Mouse (Mus musculus): ENCODE results near the gene Lexm.

Lexm gene

DNA sequence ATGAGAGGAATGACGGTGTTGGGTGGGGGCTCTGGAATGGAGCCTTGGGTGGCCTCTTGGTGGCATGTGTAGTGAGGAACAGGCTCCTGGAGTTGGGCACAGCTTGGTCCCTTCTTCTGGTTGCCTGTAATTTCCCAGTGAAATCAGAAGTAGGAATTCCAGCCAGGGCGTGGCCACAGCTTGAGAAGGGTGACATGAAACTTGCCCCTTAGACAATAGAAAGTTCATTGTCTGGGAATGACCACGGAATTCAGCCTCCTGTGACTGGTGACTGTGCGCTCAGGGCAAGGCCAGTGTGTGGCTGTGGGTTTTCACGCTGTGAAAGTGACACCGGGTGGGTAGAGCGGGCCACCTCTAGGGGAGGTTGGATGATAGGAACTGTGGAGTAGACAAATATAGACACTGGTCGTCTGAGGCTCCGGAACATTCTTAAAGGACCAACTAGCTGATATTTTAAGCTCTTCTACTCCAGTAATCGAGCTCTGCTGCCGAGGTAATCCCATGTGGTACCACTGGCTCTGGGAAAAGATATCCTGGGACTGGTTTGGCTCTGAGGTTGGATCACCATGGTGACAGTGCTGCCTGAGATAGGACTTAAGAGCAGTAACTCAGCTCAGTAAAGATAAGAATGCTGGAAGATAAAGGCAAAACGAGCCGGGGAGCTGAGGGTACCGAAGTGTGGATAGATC is 35.7 kb downstream of the Lexm start:
- DNase-seq: peak; percentile 94

DNA sequence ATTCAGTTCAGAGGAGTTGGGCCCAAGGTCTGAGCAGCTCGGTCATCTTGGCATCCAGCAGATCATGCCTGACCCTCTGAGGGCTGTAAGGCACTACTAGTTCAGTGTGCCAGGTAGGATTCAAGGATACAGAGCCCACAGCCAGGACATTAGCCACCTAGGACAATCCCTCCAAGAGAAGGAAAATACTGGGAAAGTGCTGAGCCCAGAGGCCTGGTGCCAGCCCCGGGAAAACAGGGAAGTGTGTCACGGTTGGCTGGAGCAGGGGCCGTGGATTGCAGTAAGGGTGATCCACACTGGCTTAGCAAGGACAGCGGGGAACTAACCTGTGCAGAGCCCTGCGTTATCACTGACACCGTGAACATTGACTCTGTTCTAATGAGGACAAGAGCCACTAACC is 39.5 kb downstream of the Lexm start:
- DNase-seq: no peak

DNA sequence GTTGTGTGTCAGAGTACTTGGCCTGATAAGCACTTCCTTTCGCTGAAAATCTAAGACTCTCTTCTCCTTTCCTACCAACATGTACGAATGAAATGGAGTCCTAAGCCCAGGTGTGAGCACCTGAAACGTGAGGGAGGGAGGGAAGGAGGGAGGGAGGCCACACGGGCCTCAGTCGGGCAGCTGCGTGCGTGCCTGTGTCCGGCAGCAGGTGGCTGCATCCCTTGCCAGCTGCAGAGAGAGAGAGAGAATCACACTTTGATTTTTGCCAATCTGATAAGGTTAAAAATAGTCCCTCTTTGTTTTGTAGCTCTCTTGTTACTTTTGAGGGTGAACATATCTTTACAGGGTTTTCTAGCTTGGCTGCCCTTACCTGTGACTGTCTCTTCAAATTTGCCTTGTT is 42.0 kb downstream of the Lexm start:
- DNase-seq: no peak

DNA sequence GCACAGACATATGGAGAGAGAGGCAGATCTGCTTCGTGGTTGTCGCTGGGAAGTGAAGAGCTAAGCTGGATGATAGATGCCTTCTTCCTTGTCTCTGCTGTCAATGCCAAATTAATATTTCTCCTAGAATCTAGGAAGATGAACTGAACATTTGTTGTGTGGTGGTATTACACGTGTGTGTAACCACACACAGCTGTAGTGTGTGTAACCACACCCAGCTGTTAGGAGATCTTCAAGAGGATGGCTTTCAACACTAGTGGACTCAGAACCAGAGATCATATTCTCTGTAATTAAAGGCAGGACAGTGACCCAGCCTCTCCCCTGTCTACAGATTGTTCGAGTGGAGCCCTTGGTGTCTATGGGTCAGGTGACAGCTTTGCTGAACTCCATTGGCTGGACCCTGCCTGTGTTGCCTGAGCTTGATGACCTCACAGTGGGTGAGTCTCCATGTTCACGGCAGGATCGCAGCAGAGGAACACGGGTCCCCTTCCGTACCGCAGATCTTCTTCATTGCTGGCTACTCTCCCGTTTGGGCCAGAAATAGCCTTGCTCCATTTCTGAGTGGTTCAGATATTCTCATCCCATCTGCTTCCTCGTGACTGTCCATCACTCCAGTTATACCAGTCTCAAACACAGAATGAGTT is 45.8 kb downstream of the Lexm start:
- no peak for DNase-seq

DNA sequence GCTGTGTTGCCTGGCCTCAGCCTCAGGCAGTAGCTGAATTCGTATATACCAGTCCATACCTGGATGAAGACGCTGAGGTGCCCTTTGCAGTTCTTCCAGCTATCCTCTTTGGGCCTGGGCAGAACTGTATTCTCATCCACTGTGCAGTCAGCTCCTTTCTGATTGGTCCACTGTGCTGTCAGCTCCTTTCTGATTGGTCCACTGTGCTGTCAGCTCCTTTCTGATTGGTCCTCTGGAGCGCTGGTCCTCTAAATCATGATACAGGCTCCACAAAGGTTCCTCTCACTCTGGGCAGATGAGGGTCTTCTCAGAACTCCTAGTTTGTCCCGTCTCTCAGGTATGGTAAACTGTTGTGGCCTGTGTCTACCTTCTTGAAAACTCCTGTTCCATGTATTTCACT is 47.4 kb downstream of the Lexm start:
- DNase-seq: peak; percentile 76

DNA sequence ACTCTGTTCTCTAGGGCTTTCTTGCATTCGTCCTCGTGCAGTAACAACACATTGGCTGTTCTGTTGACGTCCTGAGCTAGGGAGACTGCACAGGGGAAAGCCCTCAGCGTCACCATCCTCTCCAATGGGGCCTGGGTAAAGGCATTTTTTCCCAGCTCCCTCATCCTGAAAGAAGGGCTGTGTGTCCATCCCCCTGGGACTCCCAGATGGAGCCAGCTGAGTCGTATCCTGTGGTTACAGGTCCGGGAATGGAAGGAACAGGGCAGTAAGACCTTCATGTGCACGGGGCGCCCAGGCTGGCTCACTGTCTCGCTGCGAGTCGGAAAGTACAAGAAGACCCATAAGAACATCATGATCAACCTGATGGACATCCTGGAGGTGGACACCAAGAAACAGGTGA is 52.9 kb downstream of the Lexm start:
- no peak for DNase-seq

DNA sequence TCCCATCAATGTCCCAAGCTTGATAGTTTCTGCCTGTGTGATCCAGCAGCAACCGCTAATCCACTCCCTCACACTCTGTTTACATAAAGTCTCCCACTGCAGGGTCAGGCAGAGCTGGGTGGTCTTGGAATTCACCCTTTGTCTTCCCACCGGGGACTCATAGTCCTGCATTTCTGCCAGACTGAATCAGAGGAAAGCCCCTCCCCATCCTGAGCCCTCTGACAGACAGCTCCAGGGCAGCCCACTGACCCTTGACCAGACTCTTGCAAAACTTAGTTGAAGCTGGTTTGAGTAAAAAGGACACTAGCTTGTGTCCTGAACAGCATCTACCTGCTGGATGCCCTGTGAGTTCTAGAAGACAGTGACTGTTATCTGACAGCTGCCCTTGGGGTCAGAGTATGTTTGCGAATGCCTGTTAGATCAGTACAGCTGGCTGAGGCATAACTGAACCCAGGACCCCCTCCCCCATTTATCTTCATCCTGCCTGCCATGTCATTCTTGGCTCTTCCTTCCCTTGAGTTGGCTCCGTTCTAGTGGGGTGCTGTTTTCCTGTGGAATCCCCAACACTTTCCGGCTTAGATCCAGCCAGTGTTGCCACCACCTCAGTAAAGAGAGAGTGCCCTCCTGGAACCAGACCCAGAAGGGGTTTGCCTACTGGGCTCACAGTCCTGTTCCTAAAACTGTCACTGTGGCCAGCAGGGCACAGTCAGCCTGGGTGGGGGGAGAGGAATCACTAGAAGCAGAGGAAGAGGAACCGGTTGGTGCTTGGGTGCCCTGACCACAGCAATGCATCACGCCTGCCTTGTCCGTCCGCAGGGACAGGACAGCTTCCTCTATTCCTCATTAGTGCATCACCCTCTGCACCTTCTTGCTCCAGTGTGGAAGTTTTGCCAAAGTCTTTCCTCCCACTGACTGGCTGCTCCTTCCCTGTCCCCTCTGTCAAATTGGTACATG is 53.9 kb downstream of the Lexm start:
- no peak for DNase-seq

DNA sequence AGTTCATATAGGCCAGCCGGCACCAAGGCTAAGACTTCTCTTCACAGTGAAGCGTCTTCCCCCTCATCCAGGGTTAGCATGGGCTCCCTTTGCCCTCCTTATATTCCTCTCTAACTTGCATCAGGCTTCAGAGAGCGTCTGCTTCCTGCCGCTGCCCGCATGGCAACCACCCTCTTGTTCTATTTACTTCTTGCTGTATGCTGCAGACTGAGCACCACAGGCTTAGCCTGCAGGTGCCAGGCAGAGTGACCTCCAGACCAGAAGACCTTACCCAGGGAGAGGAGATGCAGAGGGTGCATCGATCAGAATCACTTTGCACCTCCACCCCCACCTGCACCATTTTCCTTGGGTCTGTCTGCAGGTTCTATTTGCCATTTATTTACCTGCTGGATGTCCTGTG is 55.0 kb downstream of the Lexm start:
- no peak for DNase-seq

DNA sequence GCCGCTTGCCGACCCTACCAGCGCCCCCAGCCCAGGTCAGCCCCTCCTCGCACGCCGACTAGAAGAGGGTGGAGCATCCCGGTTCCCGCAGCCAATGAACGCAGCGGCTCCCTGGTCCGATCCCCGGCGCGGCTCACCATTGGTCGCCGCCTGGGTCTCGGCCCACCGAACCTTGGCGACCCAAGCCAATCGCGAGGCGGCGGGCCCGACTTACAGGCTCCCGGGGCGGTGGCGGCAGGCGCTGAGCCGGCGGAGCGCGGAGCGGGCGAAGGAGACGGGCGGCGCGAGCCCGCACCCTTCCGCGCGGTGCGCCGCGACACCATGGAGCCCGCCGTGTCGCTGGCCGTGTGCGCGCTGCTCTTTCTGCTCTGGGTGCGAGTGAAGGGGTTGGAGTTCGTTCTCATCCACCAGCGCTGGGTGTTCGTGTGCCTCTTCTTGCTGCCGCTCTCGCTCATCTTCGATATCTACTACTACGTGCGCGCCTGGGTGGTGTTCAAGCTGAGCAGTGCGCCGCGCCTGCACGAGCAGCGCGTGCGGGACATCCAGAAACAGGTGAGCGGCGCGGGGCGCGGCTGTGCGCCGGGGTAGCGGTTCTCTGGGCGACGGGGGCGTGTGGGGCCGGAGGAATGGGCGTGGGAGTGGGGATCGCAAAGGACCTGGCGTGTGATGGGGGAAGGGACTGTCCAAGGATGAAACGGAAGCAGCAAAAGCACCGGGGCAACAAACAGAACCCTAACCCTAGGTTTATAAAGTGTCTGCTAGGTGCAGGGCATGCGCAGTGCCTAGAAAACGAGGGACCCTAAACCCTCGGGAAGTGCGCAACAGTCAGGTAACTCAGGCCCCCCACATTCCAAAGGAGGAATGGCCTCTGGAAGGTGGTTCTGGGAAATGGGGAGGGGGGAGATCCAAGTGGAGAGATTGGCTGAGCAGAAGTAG is 55.9 kb downstream of the Lexm start, which contains the start of gene Dhcr24:
Gene Dhcr24 (plus strand): TSS at position 193 of the 936 bp plus-strand sequence.
- DNase-seq: peak; percentile 99

DNA sequence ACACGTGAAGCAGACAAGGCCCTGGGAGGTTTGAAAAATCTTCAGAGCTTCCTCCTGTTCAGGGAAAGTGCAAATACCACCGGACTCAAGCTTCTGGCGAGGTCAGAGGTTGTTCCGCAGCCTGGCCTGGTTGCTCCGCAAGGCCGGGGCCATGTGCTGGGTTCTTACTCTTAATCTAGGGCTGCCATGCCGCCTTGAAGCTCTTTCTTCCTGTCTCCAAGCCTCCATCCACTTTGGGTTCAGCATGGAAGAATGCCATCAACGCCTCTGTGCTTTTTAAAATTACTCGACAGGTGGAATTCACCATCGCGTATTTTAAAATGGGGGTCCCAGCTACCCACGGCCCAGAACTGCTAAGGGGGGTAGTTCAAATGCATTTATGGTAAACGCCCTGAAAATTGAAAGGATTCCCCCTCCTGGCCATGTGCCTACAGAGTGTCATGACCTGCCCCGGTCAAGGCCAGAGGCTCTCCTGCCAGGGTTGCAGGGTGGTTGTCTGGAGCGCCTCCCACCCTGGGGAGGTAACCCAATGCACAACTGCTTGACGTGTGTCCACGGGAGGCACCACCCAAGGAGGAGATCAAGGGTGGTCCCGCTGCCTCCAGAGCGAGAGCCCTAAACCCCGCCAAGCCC is 56.7 kb downstream of the Lexm start:
- no peak for DNase-seq

DNA sequence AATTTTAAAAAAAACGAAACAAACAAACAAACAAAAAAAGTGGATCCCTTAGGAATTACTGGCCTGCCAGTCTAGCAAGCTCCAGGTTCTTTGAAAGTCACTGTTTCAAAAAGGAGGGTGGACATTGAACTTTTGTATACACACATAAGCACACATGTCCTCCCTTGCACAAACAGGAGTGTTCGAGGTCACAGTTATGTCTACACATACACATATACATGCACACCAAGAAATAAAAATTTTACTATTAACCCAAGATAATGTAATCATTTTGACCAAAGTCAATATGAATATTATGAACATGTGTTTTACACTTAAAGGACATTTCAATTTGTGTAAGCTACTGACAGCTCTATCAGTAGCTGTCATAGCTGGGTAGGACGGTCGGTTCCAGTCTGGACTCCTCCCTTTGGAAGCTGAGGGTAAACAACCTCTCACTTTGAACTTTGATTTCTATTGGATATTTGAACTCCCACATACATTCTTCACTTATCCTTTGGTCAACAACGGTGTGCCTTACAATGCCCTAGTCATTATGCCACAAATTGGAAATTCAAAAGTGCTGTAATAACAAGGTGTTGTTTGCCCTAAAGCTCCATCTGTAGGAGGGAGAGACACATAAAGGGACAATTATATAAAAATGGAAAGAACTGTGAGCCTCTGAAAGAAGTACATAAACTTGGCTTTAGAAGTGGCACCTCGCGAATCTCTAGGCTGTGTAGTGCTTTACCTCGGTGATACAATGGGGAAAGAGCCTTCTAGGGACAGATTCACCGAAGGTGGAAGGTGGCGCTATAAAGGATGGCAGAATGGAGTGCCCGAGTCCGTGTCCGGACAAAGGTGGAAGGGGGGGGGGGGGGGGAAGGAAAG is 57.5 kb downstream of the Lexm start:
- DNase-seq: no peak

DNA sequence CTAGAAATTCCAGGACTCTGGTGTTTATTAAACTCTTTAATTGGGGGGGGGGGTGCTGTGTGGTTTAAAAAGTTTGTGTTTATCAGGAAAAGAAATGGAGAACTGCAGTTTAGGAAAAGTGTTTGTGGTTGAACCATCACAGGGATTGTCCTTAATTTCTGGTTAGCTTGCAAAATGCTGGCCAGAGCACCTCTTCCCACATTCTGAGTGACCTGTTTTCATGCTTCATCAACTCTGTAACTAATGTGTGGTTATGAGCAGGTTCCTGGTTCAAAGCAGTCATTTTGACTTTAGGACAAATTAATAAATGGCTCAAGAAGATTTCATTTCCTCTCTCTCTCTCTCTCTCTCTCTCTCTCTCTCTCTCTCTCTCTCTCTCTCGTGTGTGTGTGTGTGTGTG is 59.1 kb downstream of the Lexm start:
- no peak for DNase-seq

DNA sequence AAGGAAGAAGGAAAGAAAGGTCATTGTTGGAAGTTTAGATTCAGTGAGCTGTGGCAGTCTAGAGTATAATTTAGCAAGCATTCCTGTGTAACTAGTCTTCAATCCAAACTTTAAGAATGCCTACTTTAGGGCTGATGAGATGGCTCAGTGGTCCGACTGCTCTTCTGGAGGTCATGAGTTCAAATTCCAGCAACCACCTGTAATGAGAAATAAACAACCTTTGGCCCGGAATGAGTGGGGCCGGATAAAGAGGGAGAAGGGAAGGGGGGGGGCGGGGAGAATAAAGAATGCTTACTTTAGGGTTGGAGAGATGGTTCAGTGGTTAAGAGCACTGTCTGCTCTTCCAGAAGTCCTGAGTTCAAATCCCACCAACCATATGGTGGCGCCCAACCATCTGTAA is 59.8 kb downstream of the Lexm start:
- DNase-seq: no peak

DNA sequence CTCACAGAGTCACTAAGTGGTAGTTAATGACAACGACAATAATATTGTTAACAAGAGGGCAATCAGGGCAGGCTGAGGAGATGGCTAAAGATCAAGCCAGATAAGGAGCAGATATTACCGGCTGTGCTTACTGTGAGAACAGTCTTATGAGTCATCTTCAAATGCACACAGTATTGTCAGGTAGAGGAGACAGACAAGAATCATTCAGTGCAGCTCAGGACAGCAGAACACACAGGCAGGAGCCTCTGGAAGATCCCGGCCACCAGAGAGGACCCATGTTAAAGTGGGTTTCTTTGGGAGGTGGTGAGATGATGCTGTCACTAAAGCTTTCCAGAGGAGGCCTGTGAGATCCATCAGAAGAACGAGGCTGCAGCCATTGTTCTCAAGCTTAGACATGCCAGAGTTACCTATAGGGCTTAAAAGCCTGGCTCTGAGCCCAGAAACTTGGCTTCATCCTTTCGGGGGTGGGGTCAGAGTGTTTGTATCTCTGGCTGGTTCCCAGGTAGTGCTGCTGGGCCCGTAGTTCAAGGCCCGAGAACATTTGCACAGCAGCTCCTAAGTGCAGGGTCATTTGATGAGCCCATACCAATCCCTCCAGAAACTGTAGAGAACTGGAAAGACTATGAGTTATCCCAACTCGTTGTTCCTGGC is 66.4 kb downstream of the Lexm start:
- DNase-seq: no peak

DNA sequence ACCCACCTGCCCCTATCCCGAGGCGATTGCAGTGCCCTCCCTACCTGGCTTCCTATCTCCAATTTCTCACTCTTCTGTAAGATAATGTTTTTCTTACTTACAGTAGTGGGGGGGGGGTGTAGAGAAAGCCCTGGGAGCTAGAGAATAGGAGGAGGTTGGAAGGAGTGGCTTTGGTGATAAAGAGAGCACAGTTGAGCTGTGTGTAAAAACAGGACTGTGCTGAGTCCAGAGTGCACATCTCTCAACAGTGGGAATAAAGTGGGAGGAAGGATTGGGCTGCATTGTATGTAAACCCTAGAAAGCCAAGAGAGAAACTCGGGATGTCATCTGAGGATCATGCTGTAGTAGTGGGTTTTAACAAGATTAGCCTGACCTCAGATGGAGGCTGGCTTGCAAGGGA is 68.9 kb downstream of the Lexm start:
- no peak for DNase-seq

DNA sequence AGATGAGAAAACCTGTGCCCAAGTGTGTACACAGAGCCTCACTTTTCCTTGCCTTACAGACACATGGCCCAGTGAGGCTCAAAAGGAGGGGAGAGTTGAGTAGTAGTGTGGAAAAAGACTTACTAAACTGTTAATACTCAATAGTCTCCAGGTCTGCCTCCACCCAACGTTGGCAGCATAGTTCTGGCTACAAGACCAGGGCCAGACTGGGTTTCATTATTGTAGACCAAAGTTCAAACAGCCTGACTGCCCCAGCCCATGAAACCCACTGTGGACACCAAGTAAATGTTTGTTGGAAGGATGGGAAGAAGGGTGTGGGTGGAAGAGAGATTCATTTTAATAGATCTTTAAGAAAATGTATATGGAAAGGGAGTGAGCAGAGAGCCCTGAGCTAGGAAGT is 70.1 kb downstream of the Lexm start:
- no peak for DNase-seq

DNA sequence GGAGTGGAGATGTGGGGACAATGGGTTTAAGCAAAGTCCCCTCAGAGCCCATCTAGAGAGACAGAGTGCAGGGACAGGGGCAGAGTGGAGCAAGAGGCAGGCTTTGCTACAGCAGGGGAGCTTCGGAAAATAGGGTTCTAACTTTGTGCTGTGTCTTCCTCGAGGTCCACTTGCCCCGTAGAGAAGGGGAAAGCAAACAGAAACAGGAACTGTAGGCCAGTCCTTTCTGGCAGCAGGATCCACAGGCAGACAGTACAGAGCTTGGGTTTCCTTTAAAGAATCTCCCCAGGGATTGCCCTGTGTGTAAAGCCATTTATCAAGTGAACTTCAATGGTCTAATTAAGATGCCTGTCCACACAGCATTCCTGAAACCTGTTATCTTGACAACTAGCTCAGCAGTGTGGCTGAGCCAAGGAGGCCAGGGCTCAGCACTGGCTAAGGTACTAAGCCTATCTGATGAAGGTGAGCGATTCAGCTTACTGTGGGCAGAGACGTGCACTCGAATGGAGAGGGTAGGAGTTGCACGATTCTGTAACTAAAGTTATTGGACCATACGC is 71.1 kb downstream of the Lexm start:
- DNase-seq: peak; percentile 74

DNA sequence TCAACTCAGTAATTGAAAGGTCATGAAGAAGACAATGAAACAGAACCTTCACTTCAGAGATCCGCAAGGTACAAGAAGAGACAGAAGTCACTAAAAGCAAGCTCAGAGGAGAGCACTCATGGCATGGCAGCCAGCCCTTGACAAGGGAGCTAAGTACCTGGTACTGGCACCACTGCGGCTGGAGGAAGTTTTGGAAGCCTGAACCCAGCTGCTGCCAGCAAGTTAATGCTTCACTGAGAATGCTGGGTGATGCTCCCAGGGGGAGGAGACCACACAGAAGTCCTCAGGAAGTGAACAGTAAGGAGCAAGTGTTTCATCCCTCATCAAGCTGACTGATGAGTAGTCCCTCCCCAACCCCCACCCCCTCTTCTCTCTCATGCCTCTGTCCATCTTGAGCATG is 74.8 kb downstream of the Lexm start:
- DNase-seq: no peak

DNA sequence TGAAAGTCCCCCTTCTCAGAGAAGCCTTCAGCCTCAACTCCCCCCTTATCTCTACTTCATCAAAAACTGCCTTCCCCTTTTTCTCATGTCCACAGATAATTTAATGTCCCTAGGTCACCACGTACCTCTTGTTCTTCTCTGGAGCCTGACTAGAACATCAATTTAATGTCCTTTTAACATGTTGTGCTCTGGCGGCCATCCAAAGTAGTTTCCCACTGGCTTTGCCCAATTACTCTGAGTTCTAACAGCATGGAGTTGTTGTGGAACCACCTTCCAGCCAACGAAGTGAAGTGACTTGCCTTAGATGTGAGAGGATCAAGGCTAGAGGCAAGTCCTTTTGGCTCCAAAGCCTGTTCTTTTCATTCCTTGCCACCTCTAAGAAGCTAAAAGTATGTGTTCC is 75.5 kb downstream of the Lexm start:
- DNase-seq: no peak

All from heart, adult 11 months (tissue).